Mouse (Mus musculus) olfactory bulb, adult 2 months (tissue): ENCODE measurements around the gene Krtap7-1.

Source experiments
- CTCF ChIP-seq: fragments of 200-500 bp; IDR thresholded peaks from 2 replicates; pipeline ENCODE4 v1.5.1; 2012; ENCODE audit warnings: low read depth, mild to moderate bottlenecking, low read length, moderate library complexity; ENCODE audit not compliant: insufficient read depth
- POLR2A ChIP-seq: fragments of 200-500 bp; IDR thresholded peaks from 2 replicates; pipeline ENCODE4 v1.6.1; 2012; ENCODE audit warnings: mild to moderate bottlenecking, low read depth, low read length, moderate library complexity; ENCODE audit not compliant: insufficient read depth

DNA sequence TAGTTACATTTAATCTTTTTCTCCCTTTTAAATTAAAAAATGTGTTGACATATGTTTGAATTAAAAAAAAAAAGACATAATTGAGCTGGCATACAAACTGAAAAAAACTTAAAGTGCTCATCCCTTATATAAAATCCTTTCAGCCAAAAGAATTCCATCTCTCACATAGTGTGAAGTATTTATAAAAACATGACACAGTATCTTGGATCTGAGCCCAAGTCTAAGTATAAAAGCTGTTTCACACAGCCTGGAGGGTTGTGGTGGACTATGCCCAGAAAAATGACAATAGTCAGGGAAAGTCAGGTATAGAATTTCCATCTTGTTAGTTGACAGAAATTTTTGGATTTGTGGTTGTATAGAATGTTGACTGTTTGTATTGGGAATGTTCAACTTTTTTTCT lies 42.2 kb upstream of the Krtap7-1 start:
- TF ChIP-seq POLR2A, result no peak
- no peak for TF ChIP-seq CTCF
